Mouse (Mus musculus) thymus, adult 18-20 months (tissue): Measurements from ENCODE around the gene Gm14444.
"Not testable (repeated sequence)": the region's sequence is repeated elsewhere in the genome, so short reads cannot be mapped to it uniquely, and the experiment has no call there.

Experiments
- DNase-seq, 2 experiments: peaks; one replicate each; pipeline ENCODE4 v3.0.0; 2022; ENCODE audit warnings: mixed read lengths in 2 of 2

The Gm14444 gene

DNA sequence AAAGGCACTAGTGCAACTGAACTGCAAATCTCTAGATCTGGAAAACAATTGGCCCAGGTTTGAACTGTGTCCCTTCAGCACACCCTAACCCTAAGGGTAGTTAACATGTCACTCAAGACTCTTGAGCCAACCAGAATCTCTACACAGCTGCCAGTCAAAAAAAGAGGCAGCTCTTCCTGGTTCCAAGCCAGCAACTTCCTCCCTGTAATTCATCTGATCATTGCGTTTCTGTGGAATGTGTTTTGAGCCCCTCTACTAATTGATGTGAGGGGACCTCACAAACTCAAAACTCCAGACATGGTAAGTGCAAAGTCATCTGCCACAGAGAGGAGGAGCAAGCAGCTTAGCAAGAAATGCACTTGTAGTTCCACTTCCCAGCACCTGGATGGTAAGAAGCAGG lies at the start of gene Gm14444:
TSS of gene Gm14444 (plus strand) at position 220 of the 400 bp plus-strand sequence.
- not testable (repeated sequence) for DNase-seq

DNA sequence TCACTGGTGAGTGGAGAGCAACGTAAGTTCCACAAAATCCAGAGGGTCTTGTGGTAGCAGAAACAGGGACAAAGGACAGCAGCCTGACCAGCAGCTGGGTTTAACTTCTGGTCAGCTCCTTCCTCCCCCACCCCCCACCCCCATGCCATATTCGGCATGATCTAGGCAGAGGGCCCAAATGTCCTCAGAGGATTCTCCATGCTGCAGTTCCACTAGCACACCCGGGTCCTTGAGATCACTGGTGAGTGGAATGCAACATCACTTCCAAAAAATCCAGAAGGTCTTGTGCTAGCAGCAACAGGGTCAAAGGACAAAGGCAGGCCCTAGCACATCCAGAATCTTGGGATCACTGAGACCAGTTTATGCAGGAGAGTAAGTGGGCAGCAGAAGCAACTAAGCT lies 44.6 kb upstream of the Gm14444 start:
- not testable (repeated sequence) for DNase-seq

DNA sequence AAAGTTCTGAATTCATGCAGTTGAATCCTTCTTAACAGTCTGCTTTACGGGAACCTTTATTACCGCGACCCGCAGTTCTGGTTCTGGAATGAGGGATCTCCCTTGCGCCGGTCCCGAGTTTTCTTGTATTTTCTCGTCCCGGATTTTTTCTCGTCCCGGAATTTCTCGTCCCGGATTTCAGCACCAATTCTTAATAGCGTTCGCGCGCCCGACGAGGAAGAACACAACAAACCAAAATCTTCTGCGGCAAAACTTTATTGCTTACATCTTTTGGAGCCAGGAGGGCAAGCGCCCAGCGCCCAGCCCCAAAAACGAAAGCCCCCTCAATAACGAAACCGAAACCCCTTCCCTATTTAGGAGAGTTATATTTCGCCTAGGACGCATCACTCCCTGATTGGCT lies 34.2 kb downstream of the Gm14444 start:
- DNase-seq = not testable (repeated sequence)

DNA sequence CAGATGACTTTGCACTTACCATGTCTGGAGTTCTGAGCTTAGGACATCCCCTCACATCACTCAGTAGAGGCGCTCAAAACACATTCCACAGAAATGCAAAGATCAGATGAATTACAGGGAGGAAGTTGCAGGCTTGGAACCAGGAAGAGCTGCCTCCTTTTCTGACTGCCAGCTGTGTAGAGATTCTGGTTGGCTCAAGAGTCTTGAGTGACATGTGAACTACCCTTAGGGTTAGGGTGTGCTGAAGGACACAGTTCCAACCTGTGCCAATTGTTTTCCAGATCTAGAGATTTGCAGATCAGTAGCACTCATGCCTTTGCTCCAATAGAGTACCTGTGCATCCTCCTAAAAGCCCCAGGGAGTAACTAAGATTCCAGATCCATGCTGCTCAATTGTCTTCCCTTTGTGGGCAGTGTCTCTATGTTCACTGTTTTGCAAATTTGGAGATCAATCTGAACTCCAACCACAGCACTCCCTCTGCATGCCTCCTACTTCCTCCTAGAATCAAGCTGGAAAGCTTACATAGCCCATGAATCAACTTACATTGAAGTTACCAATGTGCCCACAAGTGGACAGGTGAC lies 57.7 kb downstream of the Gm14444 start, which contains the start of gene Gm14393:
TSS of gene Gm14393 (minus strand) at position 101 of the 581 bp plus-strand sequence.
- DNase-seq = not testable (repeated sequence)
